Mouse (Mus musculus) hindlimb bud, embryonic 11.5 days (tissue): Measurements from ENCODE around the gene Scaf1.

Experiments
- DNase-seq: peaks from one replicate; pipeline ENCODE4 v3.0.0-alpha.2; 2012; ENCODE audit warnings: low read depth, low spot score; ENCODE audit errors: extremely low spot score

Scaf1 gene

DNA sequence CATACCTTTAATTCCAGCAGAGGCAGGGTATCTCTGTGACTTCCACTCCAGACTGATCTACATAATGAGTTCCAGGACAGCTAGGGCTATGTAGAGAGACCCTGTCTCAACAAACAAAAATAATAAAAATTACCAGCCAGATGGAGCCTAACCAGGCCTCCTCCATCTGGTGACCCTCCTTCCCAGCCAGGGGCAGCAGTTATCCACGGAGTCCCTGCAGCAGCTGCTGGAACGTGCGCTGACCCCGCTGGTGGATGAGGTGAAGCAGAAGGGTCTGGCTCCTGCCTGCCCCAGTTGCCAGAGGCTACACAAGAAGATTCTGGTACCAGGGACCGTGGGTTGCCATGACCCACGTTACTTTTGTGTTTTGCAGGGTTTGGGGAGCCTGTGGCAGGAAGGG is 59.9 kb downstream of the Scaf1 start:
- no peak for DNase-seq

DNA sequence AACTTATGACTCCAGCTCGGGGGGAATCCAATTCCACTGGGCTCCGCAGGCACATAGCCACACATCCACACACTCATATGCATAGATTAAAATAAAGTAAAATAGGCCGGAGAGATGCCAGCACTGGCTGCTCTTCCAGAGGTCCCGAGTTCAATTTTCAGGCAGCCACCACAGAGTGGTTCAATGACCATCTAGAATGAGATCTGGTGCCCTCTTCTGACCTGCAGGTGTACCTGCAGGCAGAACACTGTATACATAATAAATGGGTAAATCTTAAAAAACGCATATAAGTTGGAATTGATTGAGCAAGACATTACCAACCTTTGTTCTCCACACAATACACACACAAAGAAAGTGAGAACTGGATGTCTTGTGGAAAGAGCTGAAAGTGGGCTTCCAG is 60.5 kb downstream of the Scaf1 start:
- DNase-seq: no peak

DNA sequence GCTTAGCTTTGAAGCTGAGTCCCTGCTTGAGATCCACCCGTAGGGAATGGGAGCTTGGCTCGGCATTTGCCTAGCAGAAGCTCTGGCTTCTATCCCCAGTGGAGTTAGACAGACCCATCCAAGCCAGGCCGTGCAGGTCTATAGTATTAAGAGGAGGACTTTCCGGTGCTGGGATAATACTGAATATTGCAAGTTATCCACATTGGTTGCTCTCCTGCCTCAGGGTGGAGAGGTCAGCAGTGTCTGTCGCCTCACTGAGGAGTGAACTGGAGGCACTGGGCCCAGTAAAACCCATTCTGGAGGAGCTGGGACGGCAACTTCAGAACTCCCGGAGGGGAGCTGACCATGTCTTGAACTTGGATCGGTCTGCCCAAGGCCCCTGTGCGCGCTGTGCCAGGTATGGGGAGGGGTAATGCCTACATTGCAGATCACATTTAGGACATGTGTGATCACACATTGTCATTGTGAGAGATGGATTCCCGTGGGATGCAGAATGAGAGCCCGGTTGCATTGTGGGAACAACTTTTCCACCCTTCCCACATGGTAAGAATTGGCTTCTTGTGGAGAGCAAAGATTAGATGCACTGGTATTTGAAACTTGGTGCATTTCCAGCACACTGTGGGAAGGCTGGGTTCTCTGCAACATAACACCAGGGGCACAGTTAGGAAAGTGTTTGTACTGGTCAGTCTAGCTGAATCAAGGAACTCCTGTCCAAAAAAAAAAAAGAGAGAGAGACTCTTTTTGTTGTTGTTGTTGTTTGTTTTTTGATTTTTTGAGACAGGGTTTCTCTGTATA is 61.9 kb downstream of the Scaf1 start:
- no peak for DNase-seq

DNA sequence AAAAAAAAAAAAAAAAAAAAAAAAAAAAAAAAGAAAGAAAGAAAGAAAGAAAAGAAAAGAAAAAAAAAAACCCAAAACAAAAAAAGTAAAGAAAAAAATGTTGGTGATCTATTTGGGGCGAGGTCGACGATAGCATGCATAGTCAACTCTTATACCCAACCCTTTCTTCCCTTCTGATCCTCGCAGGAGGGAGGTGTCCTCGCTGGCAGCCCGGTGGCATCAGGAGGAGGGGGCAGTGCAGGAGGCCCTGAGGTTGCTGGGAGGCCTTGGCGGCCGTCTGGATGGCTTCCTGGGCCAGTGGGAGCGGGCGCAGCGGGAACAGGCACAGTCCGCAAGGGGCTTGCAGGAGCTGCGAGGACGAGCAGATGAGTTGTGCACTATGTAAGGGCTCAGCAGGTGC is 62.6 kb downstream of the Scaf1 start:
- no peak for DNase-seq
